Mouse (Mus musculus): Measurements from ENCODE around the gene Acer2.

- TF ChIP-seq CTCF (IDR thresholded peaks at IDR 0.05; ENCODE audit: extremely low read depth, insufficient read depth, insufficient read length, insufficient replicate concordance), result peak; percentile 21; the same call in 1 of the 2 replicates
- no peak for TF ChIP-seq POLR2A (IDR thresholded peaks at IDR 0.05; ENCODE audit: low read depth, low read length)
These were observed 83.6 kb downstream of the Acer2 start for GRCm38 (mm10) chr4:86957576-86958411.
